Mouse (Mus musculus): Measurements from ENCODE around the gene Nccrp1. TPM values are rescaled to one million over a fixed set of nuclear protein-coding genes. Genes with fewer than 3 reads are reported as not detected.

Nccrp1 gene
- polyA plus RNA-seq, 1 experiment from 2014 or later = not detected

DNA sequence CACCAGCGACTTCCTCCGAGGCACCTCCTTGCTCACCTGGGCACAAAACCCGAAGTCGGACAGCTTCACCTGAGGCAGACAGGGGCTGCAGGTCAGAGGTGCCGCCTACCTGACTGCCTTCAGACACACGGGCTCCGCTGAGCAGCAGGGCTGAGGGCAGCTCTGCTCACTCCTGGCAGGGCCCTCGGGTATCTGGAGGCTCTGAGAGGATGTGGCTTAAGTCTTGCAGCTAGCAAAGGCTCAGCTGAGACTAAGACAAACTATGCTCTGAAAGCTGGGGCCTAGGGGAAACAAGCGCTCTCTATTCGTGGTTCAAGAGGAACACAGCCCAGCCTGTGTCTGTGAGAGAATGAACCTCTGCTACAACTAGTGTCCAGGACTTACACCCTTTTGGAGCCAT lies 13.8 kb upstream of the Nccrp1 start:
- Histone ChIP-seq H3K27me3 (ENCODE audit: insufficient read depth, low read length) (no peaks in the 10 kb centered on the region), H3K9me3 (ENCODE audit: low read depth, low read length) (no peaks in the 10 kb centered on the region), H3K4me1 (ENCODE audit: insufficient read depth) (0 out of 2 replicates have a peak, but pooled peaks cover 2% of the 10 kb centered on the region), H3K4me3 (ENCODE audit: low read depth, low read length) (no peak overlapping the region), H3K4me2 (no peak overlapping the region), H3K27ac (ENCODE audit: low read depth) (no peak overlapping the region), H3K9ac (no peak overlapping the region), H3K36me3 (ENCODE audit: insufficient read depth) (peaks cover 75% of the 10 kb centered on the region)
- ATAC-seq (ENCODE audit: insufficient read depth) (no peak), DNase-seq (no peak)
- 92% methylated on average over 10 of the region's 10 CpGs for WGBS
- no peak for TF ChIP-seq CTCF (IDR thresholded peaks at IDR 0.05; ENCODE audit: low read depth)

- no peak for TF ChIP-seq CTCF (IDR thresholded peaks at IDR 0.05; ENCODE audit: low read depth)
- 35% methylated on average over 4 of the region's 4 CpGs for WGBS
- H3K9ac ChIP-seq = no peak overlapping the region
- H3K27me3 ChIP-seq (ENCODE audit: insufficient read depth, low read length) = no peaks in the 10 kb centered on the region
- peak overlapping the region; percentile 22 for H3K27ac ChIP-seq (ENCODE audit: low read depth)
- H3K4me3 ChIP-seq (ENCODE audit: low read depth, low read length) = no peak overlapping the region
- peaks cover 53% of the 10 kb centered on the region for H3K36me3 ChIP-seq (ENCODE audit: insufficient read depth)
- ATAC-seq (ENCODE audit: insufficient read depth) (peak; percentile 84), DNase-seq (peak; percentile 87)
- H3K4me1 ChIP-seq (ENCODE audit: insufficient read depth) = 0 out of 2 replicates have a peak, but pooled peaks cover 2% of the 10 kb centered on the region
- H3K9me3 ChIP-seq (ENCODE audit: low read depth, low read length) = no peaks in the 10 kb centered on the region
- no peak overlapping the region for H3K4me2 ChIP-seq
Measured at GRCm38 (mm10) chr7:28558486-28558885, 11.4 kb upstream of the Nccrp1 start.

- Histone ChIP-seq H3K4me3 (ENCODE audit: low read depth, low read length) (no peak overlapping the region), H3K9me3 (ENCODE audit: low read depth, low read length) (no peaks in the 10 kb centered on the region), H3K4me1 (ENCODE audit: insufficient read depth) (0 out of 2 replicates have a peak, but pooled peaks cover 2% of the 10 kb centered on the region), H3K9ac (no peak overlapping the region), H3K27ac (ENCODE audit: low read depth) (no peak overlapping the region), H3K27me3 (ENCODE audit: insufficient read depth, low read length) (no peaks in the 10 kb centered on the region), H3K4me2 (no peak overlapping the region), H3K36me3 (ENCODE audit: insufficient read depth) (peaks cover 45% of the 10 kb centered on the region)
- no peak for TF ChIP-seq CTCF (IDR thresholded peaks at IDR 0.05; ENCODE audit: low read depth)
- WGBS = 53% methylated on average over 6 of the region's 6 CpGs
- no peak for DNase-seq
- ATAC-seq (ENCODE audit: insufficient read depth) = no peak
Measured at GRCm38 (mm10) chr7:28557708-28558107, 10.7 kb upstream of the Nccrp1 start.

- TF ChIP-seq CTCF (IDR thresholded peaks at IDR 0.05; ENCODE audit: low read depth) = no peak
- no peak for DNase-seq
- H3K9me3 ChIP-seq (ENCODE audit: low read depth, low read length) = no peaks in the 10 kb centered on the region
- H3K4me2 ChIP-seq = no peak overlapping the region
- no peak for ATAC-seq (ENCODE audit: insufficient read depth)
- no peak overlapping the region for H3K27ac ChIP-seq (ENCODE audit: low read depth)
- H3K4me3 ChIP-seq (ENCODE audit: low read depth, low read length) = no peak overlapping the region
- H3K4me1 ChIP-seq (ENCODE audit: insufficient read depth) = 0 out of 2 replicates have a peak, but pooled peaks cover 2% of the 10 kb centered on the region
- H3K27me3 ChIP-seq (ENCODE audit: insufficient read depth, low read length) = no peaks in the 10 kb centered on the region
- peaks cover 38% of the 10 kb centered on the region for H3K36me3 ChIP-seq (ENCODE audit: insufficient read depth)
- no peak overlapping the region for H3K9ac ChIP-seq
- 58% methylated on average over 5 of the region's 5 CpGs for WGBS
Measured at GRCm38 (mm10) chr7:28557069-28557468, 10.0 kb upstream of the Nccrp1 start.

GRCm38 (mm10) chr7:28555939-28556535 lies 9.0 kb upstream of the Nccrp1 start:
- Histone ChIP-seq H3K4me2 (no peak overlapping the region), H3K27ac (ENCODE audit: low read depth) (no peak overlapping the region), H3K9ac (no peak overlapping the region), H3K27me3 (ENCODE audit: insufficient read depth, low read length) (no peaks in the 10 kb centered on the region), H3K4me1 (ENCODE audit: insufficient read depth) (0 out of 2 replicates have a peak, but pooled peaks cover 2% of the 10 kb centered on the region), H3K4me3 (ENCODE audit: low read depth, low read length) (no peak overlapping the region), H3K9me3 (ENCODE audit: low read depth, low read length) (no peaks in the 10 kb centered on the region), H3K36me3 (ENCODE audit: insufficient read depth) (peaks cover 30% of the 10 kb centered on the region)
- ATAC-seq (ENCODE audit: insufficient read depth) = no peak
- no peak for DNase-seq
- WGBS = 12% methylated on average over 5 of the region's 5 CpGs
- no peak for TF ChIP-seq CTCF (IDR thresholded peaks at IDR 0.05; ENCODE audit: low read depth)

DNA sequence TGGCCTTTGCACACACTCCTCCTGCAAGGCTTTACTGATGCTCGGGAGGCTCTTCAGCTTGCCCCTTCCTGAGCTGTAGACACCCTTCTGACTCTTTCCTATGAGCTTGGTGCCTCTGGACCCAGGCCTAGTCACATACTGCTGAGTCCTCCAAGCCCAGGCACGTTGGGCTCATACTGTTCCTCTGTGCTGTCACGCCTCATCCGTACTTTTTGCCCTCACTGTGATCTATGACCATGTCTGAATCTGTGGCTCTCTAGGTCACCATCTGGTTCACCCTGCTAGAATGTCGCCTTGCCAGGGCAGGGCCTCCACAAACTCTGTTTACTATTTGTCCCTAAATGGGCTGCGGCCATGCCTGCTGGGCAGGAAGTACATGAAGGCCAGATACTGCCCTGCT lies 6.0 kb upstream of the Nccrp1 start:
- WGBS = 87% methylated on average over 6 of the region's 6 CpGs
- H3K4me2 ChIP-seq = no peak overlapping the region
- H3K27me3 ChIP-seq (ENCODE audit: insufficient read depth, low read length) = 0 out of 2 replicates have a peak, but pooled peaks cover 3% of the 10 kb centered on the region
- H3K36me3 ChIP-seq (ENCODE audit: insufficient read depth) = peaks cover 5% of the 10 kb centered on the region; the same call in 1 of the 2 replicates
- no peaks in the 10 kb centered on the region for H3K9me3 ChIP-seq (ENCODE audit: low read depth, low read length)
- H3K4me3 ChIP-seq (ENCODE audit: low read depth, low read length) = no peak overlapping the region
- DNase-seq = no peak
- H3K4me1 ChIP-seq (ENCODE audit: insufficient read depth) = 0 out of 2 replicates have a peak, but pooled peaks cover 2% of the 10 kb centered on the region
- ATAC-seq (ENCODE audit: insufficient read depth) = no peak
- no peak overlapping the region for H3K27ac ChIP-seq (ENCODE audit: low read depth)
- no peak overlapping the region for H3K9ac ChIP-seq
- TF ChIP-seq CTCF (IDR thresholded peaks at IDR 0.05; ENCODE audit: low read depth) = no peak

GRCm38 (mm10) chr7:28547628-28548027 lies 574 bp upstream of the Nccrp1 start:
- WGBS = 50% methylated on average over 7 of the region's 7 CpGs
- no peak overlapping the region for H3K4me3 ChIP-seq (ENCODE audit: low read depth, low read length)
- H3K4me1 ChIP-seq (ENCODE audit: insufficient read depth) = no peaks in the 10 kb centered on the region
- ATAC-seq (ENCODE audit: insufficient read depth) = no peak
- H3K4me2 ChIP-seq = no peak overlapping the region
- TF ChIP-seq CTCF (IDR thresholded peaks at IDR 0.05; ENCODE audit: low read depth) = no peak
- H3K9ac ChIP-seq = no peak overlapping the region
- H3K36me3 ChIP-seq (ENCODE audit: insufficient read depth) = no peaks in the 10 kb centered on the region
- H3K27ac ChIP-seq (ENCODE audit: low read depth) = no peak overlapping the region
- DNase-seq = no peak
- H3K9me3 ChIP-seq (ENCODE audit: low read depth, low read length) = no peaks in the 10 kb centered on the region
- peaks cover 37% of the 10 kb centered on the region for H3K27me3 ChIP-seq (ENCODE audit: insufficient read depth, low read length)

Measured in lung, embryonic 14.5 days (tissue).